Mouse (Mus musculus) embryonic facial prominence, embryonic 14.5 days (tissue): ENCODE results near the gene Dclk2. TPM values are rescaled to one million over a fixed set of nuclear protein-coding genes. Genes with fewer than 3 reads are reported as not detected.

ENCODE experiments used
- ATAC-seq: fragments of 200-750 bp; cut with Nextera tagmentation; 2 replicates; pipeline ENCODE4 v1.8.0; 2017; ENCODE audit warnings: low read depth, moderate number of reproducible peaks, moderate TSS enrichment
- DNase-seq: peaks from one replicate; pipeline ENCODE4 v3.0.0-alpha.2; 2015; ENCODE audit warnings: low spot score
- H3K27ac ChIP-seq: fragments of 300-500 bp; sonication (generic); replicated peaks from 2 replicates; pipeline ENCODE4 v1.5.1; 2014; ENCODE audit warnings: low read depth, mild to moderate bottlenecking, low read length, moderate library complexity
- H3K27me3 ChIP-seq: fragments of 300-500 bp; sonication (generic); replicated peaks from 2 replicates; pipeline ENCODE4 v1.6.1; 2014; ENCODE audit warnings: low read length; ENCODE audit not compliant: control insufficient read depth, insufficient read depth
- H3K36me3 ChIP-seq: fragments of 300-500 bp; sonication (generic); 2 replicates; pipeline ENCODE4 v1.6.1; 2014; ENCODE audit warnings: low read length, mixed read lengths; ENCODE audit not compliant: control insufficient read depth, insufficient read depth
- H3K4me1 ChIP-seq: fragments of 300-500 bp; sonication (generic); 2 replicates; pipeline ENCODE4 v1.6.1; 2014; ENCODE audit warnings: antibody characterized with exemption, low read length; ENCODE audit not compliant: control insufficient read depth, insufficient read depth
- H3K4me2 ChIP-seq: fragments of 300-500 bp; sonication (generic); 2 replicates; pipeline ENCODE4 v1.6.1; 2014; ENCODE audit warnings: low read depth, mild to moderate bottlenecking, low read length, moderate library complexity, mixed read lengths
- H3K4me3 ChIP-seq: fragments of 300-500 bp; sonication (generic); 2 replicates; pipeline ENCODE4 v1.5.1; 2014; ENCODE audit warnings: low read depth, mild to moderate bottlenecking, low read length
- H3K9ac ChIP-seq: fragments of 300-500 bp; sonication (generic); 2 replicates; pipeline ENCODE4 v1.6.1; 2014; ENCODE audit warnings: low read depth, mild to moderate bottlenecking, low read length, moderate library complexity, mixed read lengths
- H3K9me3 ChIP-seq: fragments of 300-500 bp; sonication (generic); 2 replicates; pipeline ENCODE4 v1.6.1; 2016; ENCODE audit warnings: low read length; ENCODE audit not compliant: control insufficient read depth
- WGBS: fragments of 180-500 bp; shearing (Covaris S2); extraction: QIAGEN DNeasy Blood & Tissue Kit; methylation state at CpG from one replicate; pipeline ENCODE4 v1.1.7; 2014; 5-methylcytosine and 5-hydroxymethylcytosine counted together
- polyA plus RNA-seq: library from polyadenylated mRNA; unstranded; fragments of >200 nt; fragmentation: Nextera tagmentation; extraction: Ambion mirVana; gene quantifications from 2 replicates; pipeline ENCODE4 v1.2.1, GENCODE M21; 2014

The Dclk2 gene
- polyA plus RNA-seq, 1 experiment from 2014 or later: 9.9 TPM

DNA sequence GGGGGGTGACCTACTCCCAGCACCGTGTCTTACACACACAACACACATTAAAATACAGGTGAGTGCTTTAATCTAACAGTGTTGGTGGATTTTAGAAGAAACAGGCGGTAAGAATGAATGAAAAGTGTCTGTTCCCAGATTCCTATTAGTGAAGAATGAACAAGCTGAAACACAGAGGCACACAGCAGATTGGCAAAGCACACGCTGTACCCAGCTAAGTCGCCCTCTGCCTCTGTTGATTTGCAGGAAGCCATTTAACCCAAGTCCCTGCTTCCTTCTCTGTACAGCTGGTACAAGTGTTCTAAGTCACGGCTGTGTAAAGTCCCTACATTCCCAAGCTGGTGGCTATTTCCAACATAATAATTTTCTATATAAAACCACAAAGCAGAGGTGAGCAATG is 109.7 kb downstream of the Dclk2 start:
- no peaks in the 10 kb centered on the region for H3K9me3 ChIP-seq
- H3K27ac ChIP-seq: no peak overlapping the region
- ATAC-seq (no peak), DNase-seq (no peak)
- no peaks in the 10 kb centered on the region for H3K4me1 ChIP-seq
- no peaks in the 10 kb centered on the region; the same call in 1 of the 2 replicates for H3K27me3 ChIP-seq
- no peaks in the 10 kb centered on the region; the same call in 1 of the 2 replicates for H3K36me3 ChIP-seq
- no peak overlapping the region for H3K9ac ChIP-seq
- no peak overlapping the region for H3K4me3 ChIP-seq
- WGBS: 87% methylated on average over 5 of the region's 5 CpGs
- no peak overlapping the region for H3K4me2 ChIP-seq

- H3K9ac ChIP-seq: no peak overlapping the region
- DNase-seq (no peak), ATAC-seq (no peak; the same call in 1 of the 2 replicates)
- no peak overlapping the region for H3K4me2 ChIP-seq
- no peak overlapping the region for H3K4me3 ChIP-seq
- 33% methylated on average over 2 of the region's 2 CpGs for WGBS
- no peaks in the 10 kb centered on the region for H3K4me1 ChIP-seq
- H3K36me3 ChIP-seq: peaks cover 9% of the 10 kb centered on the region
- no peaks in the 10 kb centered on the region for H3K27me3 ChIP-seq
- no peak overlapping the region for H3K27ac ChIP-seq
- H3K9me3 ChIP-seq: no peaks in the 10 kb centered on the region
Observed at GRCm38 (mm10) chr3:86809646-86810045, 111.0 kb downstream of the Dclk2 start.

- Histone ChIP-seq H3K9me3 (no peaks in the 10 kb centered on the region), H3K4me2 (no peak overlapping the region), H3K27me3 (no peaks in the 10 kb centered on the region), H3K27ac (no peak overlapping the region), H3K4me3 (no peak overlapping the region), H3K4me1 (no peaks in the 10 kb centered on the region), H3K36me3 (peaks cover 10% of the 10 kb centered on the region), H3K9ac (no peak overlapping the region)
- DNase-seq (no peak), ATAC-seq (no peak)
- WGBS: 68% methylated on average over 9 of the region's 9 CpGs
Observed at GRCm38 (mm10) chr3:86809199-86809598, 111.5 kb downstream of the Dclk2 start.

DNA sequence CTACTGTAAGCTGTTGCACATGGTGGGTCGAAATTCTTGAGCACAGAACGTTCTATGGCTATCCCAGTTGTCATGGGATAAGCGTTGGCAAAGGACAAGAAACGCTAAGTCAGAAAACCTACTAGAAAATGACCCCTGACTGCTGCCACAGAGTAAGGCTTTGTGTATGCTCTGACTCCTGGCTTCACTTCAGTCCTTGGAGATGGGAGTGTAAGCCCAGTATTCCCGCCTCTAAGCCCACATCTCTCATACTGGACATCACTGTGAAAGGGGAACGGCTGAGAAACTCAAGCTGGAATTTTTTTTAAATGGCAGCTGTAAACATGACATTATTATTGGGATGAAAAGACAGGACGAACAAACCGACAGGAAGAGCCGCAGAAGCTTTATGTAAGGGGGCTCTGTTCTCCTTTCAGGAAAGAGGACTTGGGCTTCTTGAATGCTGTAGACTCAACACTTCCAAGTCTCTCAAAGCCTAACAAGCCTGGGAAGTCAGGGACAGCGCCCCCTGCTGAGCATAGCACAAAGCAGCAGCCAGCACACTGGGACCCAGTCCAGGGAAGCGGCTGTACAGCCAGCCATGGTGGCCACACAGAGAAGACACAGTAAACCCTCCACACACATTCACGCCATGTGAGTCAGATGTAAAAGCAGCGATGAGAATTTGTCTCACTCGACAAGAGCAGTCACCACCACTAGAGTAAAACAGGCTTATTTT is 112.7 kb downstream of the Dclk2 start:
- no peak overlapping the region for H3K4me2 ChIP-seq
- no peaks in the 10 kb centered on the region for H3K4me1 ChIP-seq
- no peak overlapping the region for H3K27ac ChIP-seq
- H3K9ac ChIP-seq: no peak overlapping the region
- H3K9me3 ChIP-seq: no peaks in the 10 kb centered on the region
- H3K27me3 ChIP-seq: no peaks in the 10 kb centered on the region
- H3K36me3 ChIP-seq: peaks cover 10% of the 10 kb centered on the region; the same call in 1 of the 2 replicates
- no peak overlapping the region for H3K4me3 ChIP-seq
- DNase-seq: no peak
- WGBS: 78% methylated on average over 14 of the region's 14 CpGs
- ATAC-seq: no peak

- no peak for DNase-seq
- H3K4me3 ChIP-seq: no peak overlapping the region
- peaks cover 10% of the 10 kb centered on the region; the same call in 1 of the 2 replicates for H3K36me3 ChIP-seq
- no peak overlapping the region for H3K27ac ChIP-seq
- no peak overlapping the region for H3K4me2 ChIP-seq
- WGBS: 91% methylated on average over 9 of the region's 9 CpGs
- H3K4me1 ChIP-seq: no peaks in the 10 kb centered on the region
- H3K9me3 ChIP-seq: no peaks in the 10 kb centered on the region
- ATAC-seq: no peak
- H3K9ac ChIP-seq: no peak overlapping the region
- no peaks in the 10 kb centered on the region for H3K27me3 ChIP-seq
Observed at GRCm38 (mm10) chr3:86806834-86807233, 113.8 kb downstream of the Dclk2 start.

DNA sequence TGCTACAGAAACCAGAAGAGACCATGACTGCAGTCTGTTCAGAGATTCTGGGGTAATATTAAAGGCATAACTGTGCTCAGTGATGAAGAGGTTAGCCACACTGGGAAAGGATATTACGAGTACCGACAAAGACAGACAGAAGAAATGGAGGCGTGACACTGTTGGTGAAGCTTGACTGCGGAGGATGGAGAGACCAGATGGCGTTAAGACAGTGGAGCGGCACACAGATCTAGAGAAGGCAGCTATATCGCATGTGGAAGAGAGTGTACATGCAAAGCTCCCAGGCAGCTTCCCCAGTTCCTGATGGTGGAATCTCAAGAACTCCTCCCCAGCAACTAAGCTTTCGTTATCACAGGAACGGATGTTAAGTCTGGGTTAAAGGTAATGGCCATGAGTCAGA is 116.4 kb downstream of the Dclk2 start:
- WGBS: 90% methylated on average over 9 of the region's 9 CpGs

DNA sequence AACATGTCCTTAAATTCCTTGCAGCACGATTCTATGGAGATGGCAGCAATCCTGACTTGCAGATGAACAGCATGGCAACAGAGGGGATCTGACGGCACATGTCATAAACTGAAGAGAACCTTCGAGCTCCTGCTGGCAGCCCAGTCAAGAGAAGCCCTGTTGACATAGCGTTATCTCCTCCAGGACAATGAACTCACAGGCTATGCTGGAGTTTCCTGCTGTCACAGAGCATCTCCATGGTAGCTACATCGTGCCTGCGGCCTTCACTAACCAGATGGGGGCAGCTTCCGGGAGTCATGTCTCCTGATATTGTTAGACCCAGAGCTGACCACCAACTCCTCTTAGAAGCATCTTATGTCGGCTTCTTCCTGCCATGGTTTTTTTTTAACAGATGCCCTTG is 117.8 kb downstream of the Dclk2 start:
- Histone ChIP-seq H3K9ac (no peak overlapping the region), H3K36me3 (peaks cover 10% of the 10 kb centered on the region; the same call in 1 of the 2 replicates), H3K9me3 (no peaks in the 10 kb centered on the region), H3K4me1 (peaks cover 4% of the 10 kb centered on the region), H3K27me3 (no peaks in the 10 kb centered on the region), H3K4me3 (no peak overlapping the region), H3K27ac (no peak overlapping the region), H3K4me2 (no peak overlapping the region)
- WGBS: 71% methylated on average over 8 of the region's 8 CpGs
- DNase-seq (no peak), ATAC-seq (no peak)

More for the DNA sequence above, 116.4 kb downstream of the Dclk2 start:
- Histone ChIP-seq H3K4me2 (no peak overlapping the region), H3K36me3 (peaks cover 10% of the 10 kb centered on the region; the same call in 1 of the 2 replicates), H3K4me1 (peaks cover 4% of the 10 kb centered on the region), H3K4me3 (no peak overlapping the region), H3K27me3 (no peaks in the 10 kb centered on the region), H3K9ac (no peak overlapping the region), H3K9me3 (no peaks in the 10 kb centered on the region), H3K27ac (no peak overlapping the region)
- DNase-seq (no peak), ATAC-seq (no peak)

GRCm38 (mm10) chr3:86800841-86801240 is 119.8 kb downstream of the Dclk2 start:
- no peak overlapping the region for H3K4me3 ChIP-seq

GRCm38 (mm10) chr3:86799041-86799440 is 121.6 kb downstream of the Dclk2 start:
- no peaks in the 10 kb centered on the region for H3K27me3 ChIP-seq
- no peak overlapping the region for H3K4me2 ChIP-seq
- no peaks in the 10 kb centered on the region for H3K9me3 ChIP-seq
- no peaks in the 10 kb centered on the region for H3K36me3 ChIP-seq
- ATAC-seq (no peak), DNase-seq (no peak)
- H3K4me3 ChIP-seq: no peak overlapping the region
- H3K4me1 ChIP-seq: peaks cover 8% of the 10 kb centered on the region
- WGBS: 92% methylated on average over 9 of the region's 9 CpGs
- H3K27ac ChIP-seq: no peak overlapping the region
- no peak overlapping the region for H3K9ac ChIP-seq

More at GRCm38 (mm10) chr3:86800841-86801240, 119.8 kb downstream of the Dclk2 start:
- no peaks in the 10 kb centered on the region for H3K27me3 ChIP-seq
- no peak overlapping the region for H3K27ac ChIP-seq
- peaks cover 10% of the 10 kb centered on the region; the same call in 1 of the 2 replicates for H3K36me3 ChIP-seq
- H3K4me1 ChIP-seq: peaks cover 4% of the 10 kb centered on the region
- DNase-seq (no peak), ATAC-seq (no peak)
- H3K9ac ChIP-seq: no peak overlapping the region
- no peak overlapping the region for H3K4me2 ChIP-seq
- WGBS: 75% methylated on average over 8 of the region's 8 CpGs
- no peaks in the 10 kb centered on the region for H3K9me3 ChIP-seq
